Mouse (Mus musculus): ENCODE results near the gene Vdac1. TPM values are rescaled to one million over a fixed set of nuclear protein-coding genes. Genes with fewer than 3 reads are reported as not detected.

Gene Vdac1
- polyA plus RNA-seq, 1 experiment from 2014 or later, result 219 TPM

- no peak overlapping the region for H3K4me3 ChIP-seq (ENCODE audit: low read depth, low read length)
- no peak for TF ChIP-seq CTCF (IDR thresholded peaks at IDR 0.05; ENCODE audit: low read depth)
- H3K4me2 ChIP-seq, result no peak overlapping the region
- DNase-seq (peak; percentile 49), ATAC-seq (ENCODE audit: insufficient read depth) (no peak)
- no peak overlapping the region for H3K9ac ChIP-seq
- H3K4me1 ChIP-seq (ENCODE audit: insufficient read depth), result no peaks in the 10 kb centered on the region; the same call in 1 of the 2 replicates
- no peaks in the 10 kb centered on the region for H3K36me3 ChIP-seq (ENCODE audit: insufficient read depth)
- 65% methylated on average over 10 of the region's 10 CpGs for WGBS
- H3K27me3 ChIP-seq (ENCODE audit: insufficient read depth, low read length), result no peaks in the 10 kb centered on the region
- H3K9me3 ChIP-seq (ENCODE audit: low read depth, low read length), result no peaks in the 10 kb centered on the region
- H3K27ac ChIP-seq (ENCODE audit: low read depth), result peak overlapping the region; percentile 24; the same call in 1 of the 2 replicates
Observed at GRCm38 (mm10) chr11:52337651-52338295, 22.9 kb upstream of the Vdac1 start.

- no peak for TF ChIP-seq CTCF (IDR thresholded peaks at IDR 0.05; ENCODE audit: low read depth)
- H3K27ac ChIP-seq (ENCODE audit: low read depth), result peak overlapping the region; percentile 24; the same call in 1 of the 2 replicates
- WGBS, result 56% methylated on average over 3 of the region's 3 CpGs
- H3K4me1 ChIP-seq (ENCODE audit: insufficient read depth), result no peaks in the 10 kb centered on the region
- DNase-seq (no peak), ATAC-seq (ENCODE audit: insufficient read depth) (no peak)
- no peaks in the 10 kb centered on the region for H3K9me3 ChIP-seq (ENCODE audit: low read depth, low read length)
- no peak overlapping the region for H3K4me3 ChIP-seq (ENCODE audit: low read depth, low read length)
- no peaks in the 10 kb centered on the region for H3K27me3 ChIP-seq (ENCODE audit: insufficient read depth, low read length)
- H3K4me2 ChIP-seq, result no peak overlapping the region
- H3K36me3 ChIP-seq (ENCODE audit: insufficient read depth), result no peaks in the 10 kb centered on the region
- H3K9ac ChIP-seq, result no peak overlapping the region
Observed at GRCm38 (mm10) chr11:52338351-52338750, 22.3 kb upstream of the Vdac1 start.

GRCm38 (mm10) chr11:52339098-52339497 is 21.6 kb upstream of the Vdac1 start:
- DNase-seq (no peak), ATAC-seq (ENCODE audit: insufficient read depth) (no peak)
- H3K4me1 ChIP-seq (ENCODE audit: insufficient read depth), result no peaks in the 10 kb centered on the region
- no peaks in the 10 kb centered on the region for H3K36me3 ChIP-seq (ENCODE audit: insufficient read depth)
- H3K27ac ChIP-seq (ENCODE audit: low read depth), result no peak overlapping the region
- no peak overlapping the region for H3K4me2 ChIP-seq
- H3K4me3 ChIP-seq (ENCODE audit: low read depth, low read length), result no peak overlapping the region
- no peak for TF ChIP-seq CTCF (IDR thresholded peaks at IDR 0.05; ENCODE audit: low read depth)
- WGBS, result 89% methylated on average over 4 of the region's 4 CpGs
- H3K27me3 ChIP-seq (ENCODE audit: insufficient read depth, low read length), result no peaks in the 10 kb centered on the region
- H3K9ac ChIP-seq, result no peak overlapping the region
- H3K9me3 ChIP-seq (ENCODE audit: low read depth, low read length), result no peaks in the 10 kb centered on the region

GRCm38 (mm10) chr11:52339512-52339911 is 21.1 kb upstream of the Vdac1 start:
- no peak for DNase-seq
- Histone ChIP-seq H3K27me3 (ENCODE audit: insufficient read depth, low read length) (no peaks in the 10 kb centered on the region), H3K9me3 (ENCODE audit: low read depth, low read length) (no peaks in the 10 kb centered on the region), H3K4me1 (ENCODE audit: insufficient read depth) (no peaks in the 10 kb centered on the region), H3K27ac (ENCODE audit: low read depth) (no peak overlapping the region), H3K4me3 (ENCODE audit: low read depth, low read length) (no peak overlapping the region), H3K4me2 (no peak overlapping the region), H3K36me3 (ENCODE audit: insufficient read depth) (no peaks in the 10 kb centered on the region), H3K9ac (no peak overlapping the region)
- no peak for TF ChIP-seq CTCF (IDR thresholded peaks at IDR 0.05; ENCODE audit: low read depth)
- no peak for ATAC-seq (ENCODE audit: insufficient read depth)
- 92% methylated on average over 12 of the region's 12 CpGs for WGBS

- no peaks in the 10 kb centered on the region for H3K9me3 ChIP-seq (ENCODE audit: low read depth, low read length)
- DNase-seq (no peak), ATAC-seq (ENCODE audit: insufficient read depth) (no peak)
- no peak overlapping the region for H3K9ac ChIP-seq
- no peak overlapping the region for H3K4me2 ChIP-seq
- no peak overlapping the region for H3K27ac ChIP-seq (ENCODE audit: low read depth)
- no peak overlapping the region for H3K4me3 ChIP-seq (ENCODE audit: low read depth, low read length)
- H3K36me3 ChIP-seq (ENCODE audit: insufficient read depth), result no peaks in the 10 kb centered on the region
- H3K27me3 ChIP-seq (ENCODE audit: insufficient read depth, low read length), result no peaks in the 10 kb centered on the region
- 78% methylated on average over 12 of the region's 12 CpGs for WGBS
- TF ChIP-seq CTCF (IDR thresholded peaks at IDR 0.05; ENCODE audit: low read depth), result no peak
- H3K4me1 ChIP-seq (ENCODE audit: insufficient read depth), result no peaks in the 10 kb centered on the region
Observed at GRCm38 (mm10) chr11:52340123-52340864, 20.4 kb upstream of the Vdac1 start.

- Histone ChIP-seq H3K4me3 (ENCODE audit: low read depth, low read length) (no peak overlapping the region), H3K9ac (no peak overlapping the region), H3K9me3 (ENCODE audit: low read depth, low read length) (no peaks in the 10 kb centered on the region), H3K4me2 (no peak overlapping the region), H3K4me1 (ENCODE audit: insufficient read depth) (no peaks in the 10 kb centered on the region), H3K36me3 (ENCODE audit: insufficient read depth) (no peaks in the 10 kb centered on the region), H3K27ac (ENCODE audit: low read depth) (no peak overlapping the region), H3K27me3 (ENCODE audit: insufficient read depth, low read length) (no peaks in the 10 kb centered on the region)
- ATAC-seq (ENCODE audit: insufficient read depth) (peak; percentile 22; the same call in 1 of the 2 replicates), DNase-seq (no peak)
- WGBS, result 34% methylated on average over 9 of the region's 9 CpGs
- no peak for TF ChIP-seq CTCF (IDR thresholded peaks at IDR 0.05; ENCODE audit: low read depth)
Observed at GRCm38 (mm10) chr11:52341001-52341400, 19.7 kb upstream of the Vdac1 start.

GRCm38 (mm10) chr11:52341476-52341875 is 19.2 kb upstream of the Vdac1 start:
- DNase-seq (no peak), ATAC-seq (ENCODE audit: insufficient read depth) (no peak)
- Histone ChIP-seq H3K9ac (no peak overlapping the region), H3K4me1 (ENCODE audit: insufficient read depth) (no peaks in the 10 kb centered on the region), H3K9me3 (ENCODE audit: low read depth, low read length) (no peaks in the 10 kb centered on the region), H3K27me3 (ENCODE audit: insufficient read depth, low read length) (no peaks in the 10 kb centered on the region), H3K27ac (ENCODE audit: low read depth) (no peak overlapping the region), H3K4me3 (ENCODE audit: low read depth, low read length) (no peak overlapping the region), H3K36me3 (ENCODE audit: insufficient read depth) (no peaks in the 10 kb centered on the region), H3K4me2 (no peak overlapping the region)
- no peak for TF ChIP-seq CTCF (IDR thresholded peaks at IDR 0.05; ENCODE audit: low read depth)
- WGBS, result 64% methylated on average over 5 of the region's 5 CpGs

Data from lung, embryonic 14.5 days (tissue).